Mouse (Mus musculus): ENCODE measurements around the gene Bola2. TPM values are rescaled to one million over a fixed set of nuclear protein-coding genes. Genes with fewer than 3 reads are reported as not detected.
"Not testable (repeated sequence)": the region's sequence is repeated elsewhere in the genome, so short reads cannot be mapped to it uniquely, and the experiment has no call there.

Gene Bola2
- polyA plus RNA-seq, 1 experiment from 2014 or later = 138 TPM

GRCm38 (mm10) chr7:126717566-126717965, 22.4 kb downstream of the Bola2 start:
- Histone ChIP-seq H3K9ac (no peak overlapping the region), H3K27me3 (no peaks in the 10 kb centered on the region), H3K4me2 (replicated peaks) (no peak overlapping the region), H3K4me3 (no peak overlapping the region), H3K9me3 (no peaks in the 10 kb centered on the region), H3K27ac (no peak overlapping the region), H3K4me1 (no peaks in the 10 kb centered on the region), H3K36me3 (no peaks in the 10 kb centered on the region)
- no peak for ATAC-seq (ENCODE audit: insufficient number of reproducible peaks, insufficient read depth, low FRiP score, low TSS enrichment)
- 93% methylated on average over 3 of the region's 3 CpGs for WGBS

GRCm38 (mm10) chr7:126718787-126719337, 23.7 kb downstream of the Bola2 start:
- no peak for ATAC-seq (ENCODE audit: insufficient number of reproducible peaks, insufficient read depth, low FRiP score, low TSS enrichment)
- Histone ChIP-seq H3K9me3 (no peaks in the 10 kb centered on the region), H3K4me2 (replicated peaks) (no peak overlapping the region), H3K9ac (no peak overlapping the region), H3K27me3 (no peaks in the 10 kb centered on the region), H3K4me3 (no peak overlapping the region), H3K36me3 (no peaks in the 10 kb centered on the region), H3K27ac (no peak overlapping the region), H3K4me1 (no peaks in the 10 kb centered on the region)
- 95% methylated on average over 5 of the region's 5 CpGs for WGBS

- H3K9ac ChIP-seq = no peak overlapping the region
- H3K4me1 ChIP-seq = no peaks in the 10 kb centered on the region
- H3K27ac ChIP-seq = no peak overlapping the region
- 88% methylated on average over 13 of the region's 13 CpGs for WGBS
- H3K27me3 ChIP-seq = no peaks in the 10 kb centered on the region
- no peak overlapping the region for H3K4me2 ChIP-seq (replicated peaks)
- H3K9me3 ChIP-seq = no peaks in the 10 kb centered on the region
- no peak for ATAC-seq (ENCODE audit: insufficient number of reproducible peaks, insufficient read depth, low FRiP score, low TSS enrichment)
- H3K36me3 ChIP-seq = no peaks in the 10 kb centered on the region
- H3K4me3 ChIP-seq = no peak overlapping the region
Measured at GRCm38 (mm10) chr7:126721635-126722034, 26.4 kb downstream of the Bola2 start.

- H3K4me2 ChIP-seq (replicated peaks) = no peak overlapping the region
- no peak overlapping the region for H3K4me3 ChIP-seq
- ATAC-seq (ENCODE audit: insufficient number of reproducible peaks, insufficient read depth, low FRiP score, low TSS enrichment) = no peak
- H3K9me3 ChIP-seq = no peaks in the 10 kb centered on the region
- H3K36me3 ChIP-seq = no peaks in the 10 kb centered on the region
- H3K27ac ChIP-seq = no peak overlapping the region
- no peaks in the 10 kb centered on the region for H3K4me1 ChIP-seq
- H3K9ac ChIP-seq = no peak overlapping the region
- WGBS = 72% methylated on average over 3 of the region's 3 CpGs
- H3K27me3 ChIP-seq = no peaks in the 10 kb centered on the region
Measured at GRCm38 (mm10) chr7:126725077-126725476, 29.9 kb downstream of the Bola2 start.

- H3K36me3 ChIP-seq = no peaks in the 10 kb centered on the region
- no peak for ATAC-seq (ENCODE audit: insufficient number of reproducible peaks, insufficient read depth, low FRiP score, low TSS enrichment)
- 81% methylated on average over 5 of the region's 5 CpGs for WGBS
- H3K9me3 ChIP-seq = no peaks in the 10 kb centered on the region
- H3K4me3 ChIP-seq = no peak overlapping the region
- no peak overlapping the region for H3K9ac ChIP-seq
- H3K27me3 ChIP-seq = no peaks in the 10 kb centered on the region
- no peaks in the 10 kb centered on the region for H3K4me1 ChIP-seq
- no peak overlapping the region for H3K4me2 ChIP-seq (replicated peaks)
- no peak overlapping the region for H3K27ac ChIP-seq
Measured at GRCm38 (mm10) chr7:126725667-126726066, 30.5 kb downstream of the Bola2 start.

- H3K4me1 ChIP-seq; H3K4me2 ChIP-seq (replicated peaks); H3K27me3 ChIP-seq; H3K36me3 ChIP-seq; H3K27ac ChIP-seq; ATAC-seq (ENCODE audit: insufficient number of reproducible peaks, insufficient read depth, low FRiP score, low TSS enrichment); H3K4me3 ChIP-seq; H3K9me3 ChIP-seq; H3K9ac ChIP-seq: not testable (repeated sequence)
- 79% methylated on average over 4 of the region's 4 CpGs for WGBS
Measured at GRCm38 (mm10) chr7:126730256-126730789, 35.1 kb downstream of the Bola2 start.

- no peaks in the 10 kb centered on the region for H3K27me3 ChIP-seq
- no peaks in the 10 kb centered on the region for H3K36me3 ChIP-seq
- no peak overlapping the region for H3K9ac ChIP-seq
- H3K4me1 ChIP-seq = no peaks in the 10 kb centered on the region; the same call in 1 of the 2 replicates
- H3K4me2 ChIP-seq (replicated peaks) = no peak overlapping the region
- no peaks in the 10 kb centered on the region for H3K9me3 ChIP-seq
- WGBS = 77% methylated on average over 8 of the region's 8 CpGs
- H3K27ac ChIP-seq = no peak overlapping the region
- no peak overlapping the region for H3K4me3 ChIP-seq
- ATAC-seq (ENCODE audit: insufficient number of reproducible peaks, insufficient read depth, low FRiP score, low TSS enrichment) = no peak
Measured at GRCm38 (mm10) chr7:126736122-126736521, 40.9 kb downstream of the Bola2 start.

GRCm38 (mm10) chr7:126739551-126739950, 44.4 kb downstream of the Bola2 start:
- H3K4me1 ChIP-seq = no peaks in the 10 kb centered on the region; the same call in 1 of the 2 replicates
- H3K27me3 ChIP-seq = no peaks in the 10 kb centered on the region
- no peaks in the 10 kb centered on the region for H3K9me3 ChIP-seq
- no peaks in the 10 kb centered on the region for H3K36me3 ChIP-seq
- no peak overlapping the region for H3K9ac ChIP-seq
- no peak overlapping the region for H3K4me3 ChIP-seq
- ATAC-seq (ENCODE audit: insufficient number of reproducible peaks, insufficient read depth, low FRiP score, low TSS enrichment) = no peak
- H3K4me2 ChIP-seq (replicated peaks) = no peak overlapping the region
- WGBS = 88% methylated on average over 17 of the region's 17 CpGs
- H3K27ac ChIP-seq = no peak overlapping the region

GRCm38 (mm10) chr7:126740132-126740735, 45.0 kb downstream of the Bola2 start:
- Histone ChIP-seq H3K4me2 (replicated peaks) (no peak overlapping the region), H3K9me3 (no peaks in the 10 kb centered on the region), H3K27ac (no peak overlapping the region), H3K36me3 (no peaks in the 10 kb centered on the region), H3K4me3 (no peak overlapping the region), H3K9ac (no peak overlapping the region), H3K27me3 (no peaks in the 10 kb centered on the region), H3K4me1 (no peaks in the 10 kb centered on the region; the same call in 1 of the 2 replicates)
- ATAC-seq (ENCODE audit: insufficient number of reproducible peaks, insufficient read depth, low FRiP score, low TSS enrichment) = no peak
- 78% methylated on average over 13 of the region's 13 CpGs for WGBS

- Histone ChIP-seq H3K4me3 (no peak overlapping the region), H3K36me3 (no peaks in the 10 kb centered on the region), H3K27me3 (no peaks in the 10 kb centered on the region), H3K4me1 (no peaks in the 10 kb centered on the region; the same call in 1 of the 2 replicates), H3K9ac (no peak overlapping the region), H3K27ac (no peak overlapping the region), H3K4me2 (replicated peaks) (no peak overlapping the region), H3K9me3 (no peaks in the 10 kb centered on the region)
- ATAC-seq (ENCODE audit: insufficient number of reproducible peaks, insufficient read depth, low FRiP score, low TSS enrichment) = no peak
- 68% methylated on average over 5 of the region's 5 CpGs for WGBS
Measured at GRCm38 (mm10) chr7:126740977-126741376, 45.8 kb downstream of the Bola2 start.

GRCm38 (mm10) chr7:126741452-126741851, 46.3 kb downstream of the Bola2 start:
- Histone ChIP-seq H3K36me3 (no peaks in the 10 kb centered on the region), H3K4me3 (no peak overlapping the region), H3K9ac (no peak overlapping the region), H3K4me1 (no peaks in the 10 kb centered on the region; the same call in 1 of the 2 replicates), H3K27ac (no peak overlapping the region), H3K9me3 (no peaks in the 10 kb centered on the region), H3K27me3 (no peaks in the 10 kb centered on the region), H3K4me2 (replicated peaks) (no peak overlapping the region)
- ATAC-seq (ENCODE audit: insufficient number of reproducible peaks, insufficient read depth, low FRiP score, low TSS enrichment) = 0 out of 2 replicates have a peak, but pooled peaks have one; percentile 47
- WGBS = 82% methylated on average over 5 of the region's 5 CpGs

GRCm38 (mm10) chr7:126741964-126742482, 46.8 kb downstream of the Bola2 start:
- 90% methylated on average over 13 of the region's 13 CpGs for WGBS

More at GRCm38 (mm10) chr7:126741964-126742482, 46.8 kb downstream of the Bola2 start:
- no peaks in the 10 kb centered on the region for H3K9me3 ChIP-seq
- no peak overlapping the region for H3K4me2 ChIP-seq (replicated peaks)
- H3K9ac ChIP-seq = no peak overlapping the region
- H3K27ac ChIP-seq = no peak overlapping the region
- no peaks in the 10 kb centered on the region for H3K27me3 ChIP-seq
- ATAC-seq (ENCODE audit: insufficient number of reproducible peaks, insufficient read depth, low FRiP score, low TSS enrichment) = no peak
- H3K4me3 ChIP-seq = no peak overlapping the region
- no peaks in the 10 kb centered on the region; the same call in 1 of the 2 replicates for H3K4me1 ChIP-seq
- no peaks in the 10 kb centered on the region for H3K36me3 ChIP-seq
